Mouse (Mus musculus) fat pad, adult 2 months (tissue): ENCODE results near the gene Gm17026.
"Not testable (repeated sequence)": the region's sequence is repeated elsewhere in the genome, so short reads cannot be mapped to it uniquely, and the experiment has no call there.

Experiments
- DNase-seq: peaks from one replicate; pipeline ENCODE4 v3.0.0-alpha.2; 2011; ENCODE audit warnings: low read depth, low spot score; ENCODE audit errors: extremely low read depth

The Gm17026 gene

GRCm38 (mm10) chr14:42259948-42260347 lies at the start of gene Gm17026:
Gene Gm17026 (minus strand): TSS chr14:42260048.
- not testable (repeated sequence) for DNase-seq

GRCm38 (mm10) chr14:42297258-42297657 lies 37.4 kb upstream of the Gm17026 start, which contains the start of gene Gm9611:
Gene Gm9611 (minus strand): TSS chr14:42297358.
- not testable (repeated sequence) for DNase-seq

GRCm38 (mm10) chr14:42216766-42217537 lies 42.9 kb downstream of the Gm17026 start:
- not testable (repeated sequence) for DNase-seq
